Mouse (Mus musculus): ENCODE results near the gene Manba. TPM values are rescaled to one million over a fixed set of nuclear protein-coding genes. Genes with fewer than 3 reads are reported as not detected.

The Manba gene
- polyA plus RNA-seq, 1 experiment from 2014 or later = 9.2 TPM

DNA sequence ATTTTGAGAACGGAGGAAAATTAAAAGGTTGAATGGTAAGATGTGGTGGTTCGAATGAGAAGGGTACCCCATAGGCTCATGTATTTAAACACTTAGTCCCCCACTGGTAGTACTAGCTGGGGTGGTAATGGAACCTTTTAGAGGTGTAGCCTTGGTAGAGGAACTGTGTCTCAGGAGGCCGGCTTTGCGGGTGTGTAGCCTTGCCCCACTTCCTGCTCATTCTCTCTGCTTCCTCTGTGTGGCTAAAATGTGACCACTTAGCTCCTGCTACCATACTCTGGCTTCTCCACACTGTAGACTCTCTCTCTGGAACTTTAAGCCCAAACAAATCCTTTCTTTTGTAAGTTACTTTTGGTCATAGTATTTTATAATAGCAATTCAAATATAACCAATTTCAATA lies 79.9 kb downstream of the Manba start:
- no peak for ATAC-seq

GRCm38 (mm10) chr3:135567888-135568287 lies 82.5 kb downstream of the Manba start:
- TF ChIP-seq EP300 (IDR thresholded peaks at IDR 0.05) (no peak), CTCF (IDR thresholded peaks at IDR 0.05) (no peak)
- H3K27me3 ChIP-seq (replicated peaks; ENCODE audit: insufficient read depth, low read length) = no peaks in the 10 kb centered on the region
- ATAC-seq (no peak), DNase-seq (ENCODE audit: low spot score) (no peak)
- no peak overlapping the region for H3K27ac ChIP-seq (ENCODE audit: low read length)
- H3K4me2 ChIP-seq (replicated peaks; ENCODE audit: low read depth, low read length) = no peak overlapping the region
- H3K4me3 ChIP-seq (ENCODE audit: low read depth, low read length) = no peak overlapping the region
- no peaks in the 10 kb centered on the region for H3K9me3 ChIP-seq (ENCODE audit: low read length)
- H3K9ac ChIP-seq (replicated peaks; ENCODE audit: low read depth) = no peak overlapping the region
- 67% methylated on average over 6 of the region's 6 CpGs for WGBS
- no peaks in the 10 kb centered on the region for H3K36me3 ChIP-seq (ENCODE audit: insufficient read depth, low read length)
- no peaks in the 10 kb centered on the region for H3K4me1 ChIP-seq (ENCODE audit: insufficient read depth, low read depth, low read length)

More for the DNA sequence above, 79.9 kb downstream of the Manba start:
- Histone ChIP-seq H3K4me1 (ENCODE audit: insufficient read depth, low read depth, low read length) (no peaks in the 10 kb centered on the region), H3K4me3 (ENCODE audit: low read depth, low read length) (no peak overlapping the region), H3K27me3 (replicated peaks; ENCODE audit: insufficient read depth, low read length) (no peaks in the 10 kb centered on the region), H3K9ac (replicated peaks; ENCODE audit: low read depth) (no peak overlapping the region), H3K9me3 (ENCODE audit: low read length) (no peaks in the 10 kb centered on the region), H3K36me3 (ENCODE audit: insufficient read depth, low read length) (no peaks in the 10 kb centered on the region), H3K27ac (ENCODE audit: low read length) (no peak overlapping the region), H3K4me2 (replicated peaks; ENCODE audit: low read depth, low read length) (no peak overlapping the region)
- no peak for DNase-seq (ENCODE audit: low spot score)
- no peak for TF ChIP-seq EP300 (IDR thresholded peaks at IDR 0.05)
- TF ChIP-seq CTCF (IDR thresholded peaks at IDR 0.05) = no peak
- 71% methylated on average over 4 of the region's 4 CpGs for WGBS

DNA sequence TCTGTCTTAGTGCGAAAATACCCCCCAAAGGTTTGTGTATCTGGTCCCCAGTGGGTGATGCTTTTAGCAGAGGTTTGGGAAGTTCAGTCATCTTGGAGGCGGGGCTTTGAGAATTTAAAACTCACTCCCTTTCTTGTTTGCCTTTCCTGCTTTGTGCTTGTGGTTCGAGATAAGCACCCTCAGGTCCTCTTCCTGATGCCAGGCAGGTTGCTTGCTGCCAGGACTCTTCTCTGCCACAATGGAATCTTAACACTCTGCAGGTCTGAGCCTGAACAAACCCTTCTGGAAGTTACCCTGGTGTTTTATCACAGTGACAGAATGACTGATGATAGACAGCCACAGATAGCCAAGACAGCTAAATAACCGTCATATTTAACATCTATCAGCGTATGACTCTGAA lies 83.2 kb downstream of the Manba start:
- Histone ChIP-seq H3K36me3 (ENCODE audit: insufficient read depth, low read length) (no peaks in the 10 kb centered on the region), H3K4me1 (ENCODE audit: insufficient read depth, low read depth, low read length) (no peaks in the 10 kb centered on the region), H3K9ac (replicated peaks; ENCODE audit: low read depth) (no peak overlapping the region), H3K27me3 (replicated peaks; ENCODE audit: insufficient read depth, low read length) (no peaks in the 10 kb centered on the region), H3K9me3 (ENCODE audit: low read length) (no peaks in the 10 kb centered on the region), H3K27ac (ENCODE audit: low read length) (no peak overlapping the region), H3K4me2 (replicated peaks; ENCODE audit: low read depth, low read length) (no peak overlapping the region), H3K4me3 (ENCODE audit: low read depth, low read length) (no peak overlapping the region)
- ATAC-seq (no peak), DNase-seq (ENCODE audit: low spot score) (peak; percentile 12)
- WGBS = 56% methylated on average over 5 of the region's 5 CpGs
- TF ChIP-seq EP300 (IDR thresholded peaks at IDR 0.05) (no peak), CTCF (IDR thresholded peaks at IDR 0.05) (no peak)

GRCm38 (mm10) chr3:135571540-135571939 lies 86.1 kb downstream of the Manba start:
- Histone ChIP-seq H3K4me1 (ENCODE audit: insufficient read depth, low read depth, low read length) (no peaks in the 10 kb centered on the region), H3K9ac (replicated peaks; ENCODE audit: low read depth) (no peak overlapping the region), H3K9me3 (ENCODE audit: low read length) (no peaks in the 10 kb centered on the region), H3K36me3 (ENCODE audit: insufficient read depth, low read length) (no peaks in the 10 kb centered on the region), H3K27me3 (replicated peaks; ENCODE audit: insufficient read depth, low read length) (no peaks in the 10 kb centered on the region), H3K4me3 (ENCODE audit: low read depth, low read length) (no peak overlapping the region), H3K4me2 (replicated peaks; ENCODE audit: low read depth, low read length) (no peak overlapping the region), H3K27ac (ENCODE audit: low read length) (no peak overlapping the region)
- 70% methylated on average over 13 of the region's 13 CpGs for WGBS
- ATAC-seq = no peak
- no peak for DNase-seq (ENCODE audit: low spot score)
- TF ChIP-seq CTCF (IDR thresholded peaks at IDR 0.05) = no peak
- no peak for TF ChIP-seq EP300 (IDR thresholded peaks at IDR 0.05)

DNA sequence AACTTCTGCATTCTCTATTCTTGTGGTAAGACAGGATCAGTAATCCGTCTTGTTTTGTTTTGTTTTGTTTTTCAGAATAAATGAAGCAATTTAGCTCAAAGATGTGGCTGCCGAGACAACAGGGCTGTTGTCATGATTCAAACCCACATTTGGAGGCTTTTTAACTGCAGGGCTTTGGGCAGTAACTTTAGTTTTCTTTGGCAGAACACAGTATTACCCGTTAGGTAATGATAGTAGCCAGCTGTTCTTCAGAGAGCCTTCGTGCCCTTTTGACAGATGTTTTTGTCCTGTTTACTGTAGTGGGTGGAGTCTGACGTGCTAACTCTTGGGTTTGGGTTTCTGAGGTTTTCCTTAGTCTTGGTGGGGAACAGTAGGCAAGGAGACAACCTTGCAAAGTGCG lies 87.6 kb downstream of the Manba start:
- no peak overlapping the region for H3K27ac ChIP-seq (ENCODE audit: low read length)
- ATAC-seq (peak; percentile 86), DNase-seq (ENCODE audit: low spot score) (peak; percentile 84)
- no peaks in the 10 kb centered on the region for H3K36me3 ChIP-seq (ENCODE audit: insufficient read depth, low read length)
- H3K4me3 ChIP-seq (ENCODE audit: low read depth, low read length) = no peak overlapping the region
- TF ChIP-seq EP300 (IDR thresholded peaks at IDR 0.05) (peak; percentile 77), CTCF (IDR thresholded peaks at IDR 0.05) (no peak)
- 34% methylated on average over 6 of the region's 6 CpGs for WGBS
- no peaks in the 10 kb centered on the region for H3K27me3 ChIP-seq (replicated peaks; ENCODE audit: insufficient read depth, low read length)
- no peaks in the 10 kb centered on the region for H3K9me3 ChIP-seq (ENCODE audit: low read length)
- H3K4me2 ChIP-seq (replicated peaks; ENCODE audit: low read depth, low read length) = no peak overlapping the region
- no peak overlapping the region for H3K9ac ChIP-seq (replicated peaks; ENCODE audit: low read depth)
- H3K4me1 ChIP-seq (ENCODE audit: insufficient read depth, low read depth, low read length) = no peaks in the 10 kb centered on the region

- DNase-seq (ENCODE audit: low spot score) (no peak), ATAC-seq (no peak)
- WGBS = 74% methylated on average over 3 of the region's 3 CpGs
- Histone ChIP-seq H3K27me3 (replicated peaks; ENCODE audit: insufficient read depth, low read length) (no peaks in the 10 kb centered on the region), H3K4me3 (ENCODE audit: low read depth, low read length) (no peak overlapping the region), H3K4me2 (replicated peaks; ENCODE audit: low read depth, low read length) (no peak overlapping the region), H3K9me3 (ENCODE audit: low read length) (no peaks in the 10 kb centered on the region), H3K27ac (ENCODE audit: low read length) (no peak overlapping the region), H3K36me3 (ENCODE audit: insufficient read depth, low read length) (no peaks in the 10 kb centered on the region), H3K4me1 (ENCODE audit: insufficient read depth, low read depth, low read length) (no peaks in the 10 kb centered on the region), H3K9ac (replicated peaks; ENCODE audit: low read depth) (no peak overlapping the region)
- no peak for TF ChIP-seq CTCF (IDR thresholded peaks at IDR 0.05)
Observed at GRCm38 (mm10) chr3:135575126-135575525, 89.7 kb downstream of the Manba start.

DNA sequence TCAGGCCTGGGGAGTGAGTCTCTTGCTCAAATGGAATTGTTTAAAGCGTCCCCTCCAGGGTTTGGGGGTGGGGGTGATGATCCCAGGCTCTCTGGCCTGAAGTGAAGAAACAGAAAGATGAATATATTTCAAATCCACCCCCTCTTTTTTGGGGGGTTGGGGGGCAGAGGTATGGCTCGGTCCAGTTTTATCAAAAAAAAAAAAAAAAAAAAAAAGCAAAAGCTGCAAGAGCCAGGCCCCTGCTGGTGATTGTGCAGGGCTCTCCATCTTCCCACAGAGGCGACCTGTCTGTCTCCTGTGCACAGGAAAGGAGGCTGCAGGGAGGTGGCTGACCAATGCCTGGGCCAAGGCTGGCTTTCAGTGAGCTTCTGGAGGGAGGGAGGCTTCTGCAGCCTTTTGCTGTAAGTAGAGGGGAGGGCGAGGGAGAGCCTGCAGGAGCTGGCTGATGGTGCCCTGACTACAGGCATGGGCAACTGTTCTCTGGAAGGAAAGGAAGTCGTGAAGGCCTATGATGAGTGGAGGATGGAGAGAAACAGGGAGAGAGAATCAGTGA lies 93.3 kb downstream of the Manba start:
- ATAC-seq (no peak), DNase-seq (ENCODE audit: low spot score) (no peak)
- Histone ChIP-seq H3K27ac (ENCODE audit: low read length) (no peak overlapping the region), H3K4me2 (replicated peaks; ENCODE audit: low read depth, low read length) (no peak overlapping the region), H3K4me1 (ENCODE audit: insufficient read depth, low read depth, low read length) (no peaks in the 10 kb centered on the region), H3K36me3 (ENCODE audit: insufficient read depth, low read length) (no peaks in the 10 kb centered on the region), H3K27me3 (replicated peaks; ENCODE audit: insufficient read depth, low read length) (no peaks in the 10 kb centered on the region), H3K9me3 (ENCODE audit: low read length) (no peaks in the 10 kb centered on the region), H3K9ac (replicated peaks; ENCODE audit: low read depth) (no peak overlapping the region), H3K4me3 (ENCODE audit: low read depth, low read length) (no peak overlapping the region)
- TF ChIP-seq EP300 (IDR thresholded peaks at IDR 0.05) = no peak
- TF ChIP-seq CTCF (IDR thresholded peaks at IDR 0.05) = no peak
- 56% methylated on average over 5 of the region's 5 CpGs for WGBS

Data from lung, postnatal 0 days (tissue).